Mouse (Mus musculus) c-Kit-negative CD71-positive TER-119-positive erythroid progenitor cells, embryonic 14.5 days (primary cell): ENCODE data around the gene Kcne3.
A peak's percentile ranks its signal among the peaks of the same experiment; 100 is the strongest.

ENCODE experiments used
- DNase-seq: peaks from one replicate; pipeline ENCODE4 v3.0.0-alpha.2; 2013; ENCODE audit warnings: low read depth, low spot score

Kcne3 gene

DNA sequence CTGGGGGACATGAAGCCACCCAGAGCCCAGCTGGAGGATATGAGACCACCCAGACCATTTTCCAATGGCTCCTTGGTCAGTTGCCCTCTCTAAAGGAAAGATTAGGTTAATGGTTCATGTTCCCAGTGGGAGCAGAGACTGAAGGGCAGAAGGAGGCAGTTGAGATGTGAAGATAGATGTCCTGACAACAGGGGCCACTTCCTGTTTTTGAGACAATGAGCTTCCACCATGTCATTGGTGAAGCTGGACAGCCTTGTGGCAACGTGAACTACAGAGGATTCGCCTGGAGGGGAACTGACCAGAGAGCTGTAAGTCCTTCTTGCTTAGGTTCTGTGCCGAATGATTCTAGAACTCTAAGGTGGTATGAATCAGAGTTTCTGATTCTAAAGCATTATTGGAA, at the start of gene Kcne3:
Gene Kcne3 (plus strand): TSS at position 234 of the 400 bp plus-strand sequence.
- DNase-seq = no peak

DNA sequence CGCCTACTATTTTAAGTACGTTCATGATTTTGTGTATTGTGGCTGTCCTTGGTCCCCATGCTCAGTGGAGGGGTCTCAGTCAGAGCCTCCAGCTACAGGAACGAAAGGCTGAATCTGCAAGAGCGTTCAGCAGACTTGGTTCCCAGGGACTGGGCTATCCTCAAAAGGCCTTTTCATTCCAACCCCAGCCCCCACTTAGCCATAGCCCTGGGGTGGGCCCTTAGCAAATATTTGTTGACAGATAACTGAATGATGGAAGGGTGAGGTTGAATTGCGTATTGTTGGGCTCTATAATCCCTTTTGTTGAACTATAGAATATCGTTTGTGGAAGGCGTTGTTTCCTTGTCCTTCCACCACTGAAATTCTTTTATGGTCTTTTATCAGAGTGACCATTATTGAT, 49.8 kb upstream of the Kcne3 start:
- DNase-seq = no peak

DNA sequence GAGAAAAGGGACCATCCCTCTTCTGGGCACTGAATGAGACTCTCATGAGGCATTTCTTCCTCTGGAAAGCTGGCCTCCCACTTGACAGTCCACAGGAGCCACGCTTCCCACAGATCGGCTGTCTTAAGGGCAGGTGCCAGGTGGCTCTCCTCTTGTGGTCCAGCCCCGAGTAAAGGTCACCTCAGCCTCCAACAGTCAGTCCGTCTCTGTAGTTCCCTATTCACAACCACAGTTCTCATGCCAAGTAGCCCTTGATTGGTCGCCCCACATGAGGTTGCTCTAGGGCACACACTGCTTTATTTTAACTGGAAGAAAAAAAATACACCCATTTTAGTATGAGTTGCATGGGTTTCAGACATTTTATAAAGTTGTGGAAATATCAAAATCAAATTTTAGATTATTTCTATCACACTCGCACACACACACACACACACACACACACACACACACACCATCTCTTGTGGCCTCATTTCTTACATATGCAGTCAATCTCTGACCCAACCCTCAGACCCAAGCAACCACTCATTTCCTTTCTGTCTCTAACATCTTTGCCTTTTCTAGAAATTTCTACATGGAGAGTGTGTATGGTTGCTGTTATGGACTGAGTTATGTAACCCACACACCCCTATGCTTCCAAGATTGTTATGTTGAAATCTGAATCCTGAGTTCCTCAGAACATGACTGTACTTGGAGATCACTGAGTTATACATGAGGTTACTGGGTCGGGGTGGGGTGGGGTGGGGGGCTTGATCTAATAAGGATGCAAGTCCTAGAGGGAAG, 47.9 kb upstream of the Kcne3 start:
- no peak for DNase-seq

DNA sequence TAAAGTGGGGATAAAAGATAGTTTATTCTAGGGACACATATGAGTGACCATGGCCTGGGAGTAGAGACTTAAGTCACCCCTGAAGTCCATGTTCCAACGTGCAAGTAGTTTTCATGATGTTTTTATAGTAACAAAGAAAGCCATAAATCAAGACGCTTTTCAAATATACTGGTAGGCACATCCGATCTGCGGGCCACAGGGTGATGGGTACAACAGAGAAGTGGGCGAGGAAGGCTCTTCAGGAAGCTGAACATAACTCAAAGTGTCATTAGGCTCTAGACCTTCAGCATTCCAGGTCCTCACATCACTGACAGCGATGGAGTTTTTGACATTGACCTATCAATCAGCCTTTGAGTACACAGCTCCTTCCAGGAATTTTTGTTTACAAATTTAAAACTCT, 45.7 kb upstream of the Kcne3 start:
- DNase-seq = no peak

DNA sequence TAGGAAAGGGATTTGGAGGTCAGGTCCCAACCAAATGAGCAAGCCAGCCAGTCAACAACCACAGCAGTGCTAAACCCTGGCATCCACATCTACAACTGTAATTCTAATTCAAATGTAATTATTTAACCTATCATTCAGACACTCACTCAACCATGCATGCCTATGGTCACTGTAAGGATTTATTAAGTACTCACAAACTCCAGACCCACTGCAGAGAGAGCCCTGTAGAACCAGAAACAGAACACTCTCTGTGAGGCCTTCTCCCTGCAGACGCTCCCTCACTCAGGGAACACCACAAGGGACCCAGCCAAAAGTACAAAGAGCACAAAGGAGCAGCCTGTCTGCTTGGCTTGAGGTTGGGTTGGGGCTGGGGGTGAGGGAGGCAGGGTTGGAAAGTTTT, 43.9 kb upstream of the Kcne3 start:
- DNase-seq = no peak

DNA sequence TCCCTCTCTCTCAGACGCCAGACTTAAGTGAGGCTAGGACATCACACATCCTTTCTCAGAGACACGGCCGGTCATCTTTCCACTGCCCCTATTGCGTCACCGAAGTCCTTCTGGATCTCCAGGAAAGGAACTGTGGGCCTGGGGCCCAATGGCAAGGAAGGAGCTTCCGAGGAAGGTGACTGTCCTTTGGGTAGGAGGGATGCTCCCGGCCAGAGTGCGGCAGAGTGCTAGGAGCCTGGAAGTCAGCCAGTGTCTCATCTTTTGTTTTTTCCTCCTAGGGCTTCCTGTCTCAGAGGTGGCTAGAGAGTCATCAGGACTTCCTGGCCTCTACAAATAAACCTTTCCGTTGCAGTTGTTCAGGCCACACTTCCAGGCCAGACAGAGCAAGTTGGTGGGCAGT, 39.3 kb upstream of the Kcne3 start:
- no peak for DNase-seq

DNA sequence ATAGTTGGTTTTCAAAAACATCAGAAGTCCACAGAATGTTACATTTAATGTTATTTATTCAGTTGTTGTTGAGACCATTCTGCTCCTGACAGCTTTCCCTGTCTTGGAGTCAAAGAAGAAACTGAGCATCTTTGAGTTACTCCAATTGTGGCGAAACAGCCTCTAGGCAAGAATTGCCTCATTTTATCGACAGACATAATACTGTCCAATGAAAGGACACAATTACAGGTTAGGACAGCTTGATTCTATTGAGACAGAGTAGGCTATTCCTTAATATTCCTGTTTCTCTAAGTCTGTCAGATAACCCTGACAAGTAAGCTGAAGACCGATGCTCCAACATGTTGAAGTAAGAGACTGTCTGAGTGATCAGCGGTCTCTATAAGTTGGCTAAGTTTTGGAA, 38.2 kb upstream of the Kcne3 start:
- DNase-seq = no peak

DNA sequence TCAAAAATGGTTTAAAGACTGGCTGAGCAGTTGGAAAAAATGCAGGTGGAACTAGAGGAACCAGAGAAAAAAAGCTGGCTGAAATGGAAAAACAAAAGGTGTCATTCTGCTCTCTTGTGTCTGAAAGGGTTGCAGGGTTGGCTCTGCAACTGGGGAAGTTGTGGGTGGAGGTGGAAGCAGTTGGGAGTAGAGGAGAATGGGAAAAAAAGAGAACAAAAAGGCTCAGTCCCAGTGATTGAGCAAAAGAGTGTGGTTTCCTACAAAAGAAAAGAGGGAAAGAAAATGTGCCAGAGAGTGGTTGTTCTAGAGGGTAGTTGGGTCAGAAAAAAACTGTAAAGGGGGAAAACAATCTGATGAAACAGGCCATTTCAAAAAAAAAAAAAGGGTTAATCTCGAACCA, 35.7 kb upstream of the Kcne3 start:
- DNase-seq = no peak

DNA sequence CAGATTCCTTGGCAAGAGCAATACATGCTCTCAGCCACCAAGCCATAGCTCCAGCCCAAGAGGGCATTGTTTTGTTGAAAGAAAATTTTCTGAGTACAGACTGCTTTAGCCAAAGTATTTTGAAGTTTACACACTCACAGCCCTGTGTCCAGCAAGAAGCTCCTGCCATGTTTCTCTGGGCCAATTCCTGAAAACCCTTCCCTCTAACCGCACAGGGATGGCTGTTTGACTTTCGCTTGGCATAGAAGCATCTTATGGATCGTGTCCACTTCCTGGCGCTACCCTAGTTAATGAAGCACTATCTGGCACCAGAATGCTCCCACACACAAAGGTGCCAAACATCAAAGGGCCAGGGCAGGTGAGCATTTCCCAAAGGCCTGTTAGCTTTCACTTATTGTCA, 27.7 kb upstream of the Kcne3 start:
- DNase-seq = no peak

DNA sequence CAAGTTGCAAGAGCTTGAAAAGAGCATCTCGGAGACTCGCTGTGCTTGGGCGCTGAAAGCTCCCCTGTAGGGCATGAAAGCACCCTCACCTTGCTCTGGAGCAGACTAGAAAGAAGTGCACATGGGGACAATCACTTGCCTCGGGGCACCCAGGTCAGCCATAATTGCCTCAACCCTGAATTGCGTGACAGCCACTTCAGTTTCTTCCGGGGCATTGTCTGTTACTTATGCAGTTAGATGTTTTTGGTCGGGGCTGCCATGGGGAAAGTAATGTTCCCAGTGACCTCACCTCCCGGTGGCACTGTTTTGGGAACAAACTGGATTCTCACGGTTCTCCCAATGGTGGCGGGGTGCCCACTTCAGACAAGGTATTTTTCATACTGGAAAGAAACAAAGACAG, 26.2 kb upstream of the Kcne3 start:
- DNase-seq = no peak

DNA sequence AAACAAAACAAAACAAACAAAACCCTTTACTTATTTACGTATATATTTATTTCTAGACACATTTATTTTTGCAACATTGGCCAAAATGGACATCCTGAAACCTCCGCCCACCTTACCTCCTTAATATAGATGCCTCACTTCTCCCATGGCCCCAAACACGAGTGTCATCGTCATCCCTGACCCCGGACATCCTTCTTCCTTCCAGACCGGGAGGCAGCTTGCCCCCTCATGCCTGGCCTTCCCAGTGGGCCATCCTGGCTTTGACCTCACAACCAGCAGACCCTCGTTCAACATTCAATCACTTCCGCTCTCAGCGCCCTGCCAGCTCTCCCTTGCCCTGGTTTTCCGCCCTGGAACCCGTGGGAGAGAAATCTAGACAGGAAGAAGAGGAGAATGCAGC, 25.7 kb upstream of the Kcne3 start:
- DNase-seq = no peak

DNA sequence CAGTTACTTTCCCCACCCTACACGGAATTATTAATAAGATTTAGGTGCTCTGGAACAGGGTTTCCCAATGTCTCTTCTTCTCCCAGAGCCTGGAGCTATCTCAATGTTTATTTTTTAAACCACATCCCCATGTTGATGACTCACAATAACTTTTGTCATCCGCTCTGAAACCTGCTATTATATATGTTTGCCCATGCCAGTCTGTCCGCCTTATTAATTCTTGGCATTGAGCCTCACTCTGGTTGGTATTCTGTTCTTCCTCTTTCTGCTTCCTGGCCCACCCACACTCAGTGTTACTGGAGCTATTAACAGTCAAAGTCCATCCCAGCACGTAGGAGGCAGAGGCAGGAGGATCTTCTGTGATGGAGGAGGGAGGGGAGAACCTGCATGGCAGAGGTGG, 18.6 kb upstream of the Kcne3 start:
- DNase-seq = no peak

DNA sequence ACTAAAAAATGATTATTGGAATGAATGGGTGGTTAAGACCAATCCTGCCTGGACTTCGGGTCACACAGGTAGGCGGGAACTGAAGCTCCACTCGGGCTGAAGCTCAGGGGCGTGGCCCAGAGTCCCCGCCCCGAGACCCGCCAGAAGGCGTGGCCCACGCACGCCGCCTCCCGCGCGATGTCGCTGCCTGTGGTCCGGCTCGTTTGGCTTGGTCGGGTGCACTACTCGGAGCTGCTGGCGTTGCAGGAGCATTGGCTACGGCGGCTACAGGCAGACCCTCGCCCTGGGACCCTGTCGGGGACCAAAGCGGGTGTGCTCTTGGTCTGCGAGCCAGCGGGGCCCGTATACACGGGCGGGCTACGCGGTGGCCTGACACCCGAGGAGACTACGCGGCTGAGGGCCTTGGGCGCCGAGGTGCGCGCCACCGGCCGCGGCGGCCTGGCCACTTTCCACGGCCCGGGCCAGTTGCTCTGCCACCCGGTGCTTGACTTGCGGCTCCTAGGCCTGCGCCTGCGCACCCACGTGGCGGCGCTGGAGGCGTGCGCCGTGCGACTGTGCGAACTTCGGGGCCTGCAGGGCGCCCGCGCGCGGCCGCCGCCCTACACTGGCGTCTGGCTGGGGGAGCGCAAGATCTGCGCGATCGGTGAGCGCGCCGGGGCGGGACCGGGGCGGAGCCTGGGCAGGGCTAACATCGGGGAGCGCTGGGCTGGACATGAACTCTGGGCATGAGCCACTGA, 17.0 kb upstream of the Kcne3 start, which contains the start of gene Lipt2:
Gene Lipt2 (plus strand): TSS at position 173 of the 737 bp plus-strand sequence.
- DNase-seq = peak; percentile 63

DNA sequence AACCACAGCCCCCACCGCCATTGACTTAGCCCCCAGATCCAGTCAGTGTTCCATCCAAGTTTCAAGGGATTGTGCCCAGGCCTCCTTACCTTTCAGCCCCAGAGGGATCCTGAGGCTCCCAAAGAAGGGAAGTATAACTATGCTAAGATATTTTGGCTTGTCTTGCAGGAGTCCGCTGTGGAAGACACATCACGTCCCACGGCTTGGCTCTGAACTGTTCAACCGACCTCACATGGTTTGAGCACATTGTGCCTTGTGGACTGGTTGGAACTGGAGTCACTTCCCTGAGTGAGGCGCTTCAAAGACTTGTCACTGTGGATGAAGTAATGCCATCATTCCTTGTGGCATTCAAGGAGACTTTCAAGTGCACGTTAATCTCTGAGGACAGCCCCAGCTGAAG, 16.3 kb upstream of the Kcne3 start:
- no peak for DNase-seq

DNA sequence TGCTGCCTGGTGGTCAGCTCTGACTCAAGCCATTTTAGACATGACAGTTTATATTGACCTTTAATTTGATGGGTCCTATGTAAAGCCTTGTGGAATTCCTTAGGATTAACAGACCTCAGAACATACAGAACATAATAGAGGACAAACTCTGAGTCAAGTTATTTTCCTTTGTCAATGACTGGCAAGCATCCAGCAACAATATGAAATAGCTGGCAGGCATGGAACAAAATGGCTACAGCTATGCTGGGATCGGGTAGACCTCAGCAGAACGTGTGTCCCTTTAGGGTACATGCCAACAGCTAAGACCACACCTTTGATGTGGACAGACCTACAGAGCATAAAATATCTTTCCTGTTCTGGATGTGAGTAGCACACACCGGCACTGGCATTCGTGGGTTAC, 12.8 kb upstream of the Kcne3 start:
- no peak for DNase-seq

DNA sequence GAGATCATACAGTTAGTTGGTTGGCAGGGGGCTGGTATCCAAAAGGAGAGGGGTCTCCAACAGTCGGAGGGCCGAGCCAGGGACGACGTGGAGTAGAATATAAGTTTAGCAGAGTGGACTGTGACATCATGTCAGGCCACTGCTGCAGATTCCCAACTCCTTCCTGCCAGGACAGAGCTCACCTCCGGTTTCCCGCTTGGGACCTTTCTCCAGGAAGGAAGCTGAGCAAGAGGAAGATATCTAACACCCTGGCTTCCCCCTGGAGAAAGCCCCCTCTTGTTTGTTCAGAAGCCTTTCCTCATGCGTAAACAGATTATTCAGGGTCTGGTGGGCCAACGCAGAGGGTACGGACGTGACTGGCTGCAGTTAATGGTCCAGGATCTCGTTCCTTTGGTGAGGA, 7.6 kb upstream of the Kcne3 start:
- no peak for DNase-seq

DNA sequence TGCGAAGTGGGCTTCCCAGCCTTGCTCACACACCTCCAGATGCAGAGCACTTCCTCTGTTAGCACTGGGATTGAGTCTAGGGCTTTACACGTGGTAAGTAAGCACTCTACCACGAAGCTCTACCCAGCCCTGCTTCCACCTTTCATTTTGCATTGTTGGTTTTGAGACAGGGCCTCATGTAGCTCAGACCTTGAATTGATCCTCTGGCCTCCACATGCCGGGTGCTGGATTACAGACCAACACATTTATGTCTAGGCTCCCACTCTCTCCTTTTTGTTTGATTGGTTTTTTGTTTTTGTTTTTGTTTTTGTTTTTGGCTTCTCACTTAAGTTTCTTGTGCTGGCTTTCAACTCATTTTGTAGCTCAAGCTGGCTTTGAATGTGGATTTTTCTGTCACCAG, 5.5 kb upstream of the Kcne3 start:
- no peak for DNase-seq

DNA sequence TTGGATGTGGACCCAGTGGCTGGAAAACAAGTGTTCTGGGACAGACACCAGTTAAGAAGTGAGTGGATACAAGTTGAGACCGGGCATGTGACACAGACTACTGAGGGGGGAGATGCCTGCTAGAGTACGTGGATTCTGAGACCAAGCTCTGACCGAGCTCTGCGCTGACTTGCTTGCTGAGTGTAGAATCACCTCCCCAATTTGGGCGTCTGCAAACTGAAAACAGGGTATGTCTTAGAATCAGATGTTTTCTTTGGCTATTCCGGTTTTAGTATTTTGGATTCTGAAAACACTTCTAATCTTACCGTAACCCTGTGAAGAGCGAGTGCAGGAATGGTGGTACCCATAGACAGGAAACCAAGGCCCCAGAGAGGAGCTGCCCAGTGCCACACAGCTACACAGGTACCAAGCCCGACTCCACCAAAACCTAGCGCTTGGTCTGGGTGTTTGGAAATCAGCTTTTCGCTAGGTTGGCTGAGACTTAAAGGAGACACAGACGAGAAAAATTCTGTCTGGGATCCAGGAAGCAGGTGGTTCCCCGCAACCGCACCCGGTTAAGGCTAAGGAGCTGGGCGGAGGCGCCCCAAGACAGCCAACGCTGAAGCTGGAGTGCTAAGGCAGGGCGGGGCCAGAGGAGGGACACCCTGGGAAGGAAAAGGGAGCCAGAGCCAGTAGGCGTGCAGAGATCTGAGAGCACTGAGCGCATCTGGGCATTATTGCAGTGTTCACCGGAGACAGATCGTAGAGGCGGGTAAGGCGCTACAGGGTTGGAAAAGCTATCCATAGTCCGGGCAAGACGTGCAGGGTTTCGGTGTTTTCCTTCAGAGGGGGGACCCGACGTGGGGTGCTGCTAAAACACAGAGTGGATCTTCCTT, 2.0 kb downstream of the Kcne3 start:
- DNase-seq = peak; percentile 21

DNA sequence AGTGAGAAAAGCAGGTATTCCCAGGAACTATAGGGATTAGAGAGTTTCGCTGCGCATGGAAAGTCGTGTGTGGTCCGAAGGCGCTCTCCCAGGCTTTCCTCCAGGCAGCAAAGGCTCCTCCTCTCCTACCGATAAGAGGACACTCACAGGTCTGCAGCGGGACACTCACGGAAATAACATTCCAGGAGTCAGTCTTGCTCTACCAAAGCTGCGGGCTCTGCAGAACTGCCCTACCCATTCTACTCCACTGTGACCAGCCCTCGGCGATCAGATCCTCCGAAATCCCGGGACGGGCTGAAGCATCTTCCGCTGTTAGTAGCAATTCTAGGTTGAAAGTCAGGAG, 2.6 kb downstream of the Kcne3 start:
- DNase-seq = no peak

DNA sequence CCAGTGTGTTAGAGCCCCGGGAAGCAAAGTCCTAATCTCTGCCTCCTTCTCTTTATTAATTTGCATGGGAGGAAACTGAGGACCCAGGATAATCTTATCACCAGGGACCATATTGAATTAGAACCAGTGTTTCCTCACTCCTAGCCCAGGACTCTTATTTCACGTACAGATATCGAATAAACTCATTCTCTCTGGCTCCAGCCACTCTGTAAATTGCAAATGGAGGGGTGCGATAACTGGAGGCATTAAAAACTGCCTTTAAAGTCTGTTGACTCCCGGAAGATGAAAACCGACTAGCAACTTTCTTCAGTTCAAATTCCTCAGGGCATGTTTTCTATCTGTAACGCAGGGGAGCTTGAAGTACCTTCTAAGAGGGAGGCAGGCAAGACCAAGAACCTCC, 3.1 kb downstream of the Kcne3 start:
- no peak for DNase-seq

DNA sequence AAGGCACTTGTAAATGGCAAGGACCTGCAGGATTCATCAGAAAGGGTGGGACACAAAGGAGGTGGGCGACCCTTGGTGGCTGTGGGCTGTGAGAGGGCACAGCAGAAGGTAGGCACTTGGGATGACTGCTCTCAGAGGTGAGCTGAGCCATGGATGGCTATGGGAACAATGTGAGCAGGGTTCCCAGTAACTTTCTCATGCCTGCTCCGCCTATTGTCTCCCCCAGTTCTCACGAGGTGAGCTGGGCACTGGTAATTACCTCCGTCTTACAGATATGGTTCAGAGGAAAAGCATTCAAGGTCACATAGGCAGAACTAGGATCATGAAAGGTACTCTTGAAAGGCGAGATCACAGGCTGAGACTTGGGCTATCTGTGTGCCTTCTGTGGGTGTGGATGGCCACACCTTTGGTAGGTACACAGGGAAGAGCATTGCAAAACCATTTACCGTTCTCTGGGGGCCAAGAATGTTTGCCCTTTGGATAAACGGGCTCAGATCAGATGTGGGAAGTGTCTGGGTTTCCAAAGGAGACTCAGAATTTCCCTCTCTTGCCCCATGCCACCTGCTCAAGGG, 3.6 kb downstream of the Kcne3 start:
- DNase-seq = no peak

DNA sequence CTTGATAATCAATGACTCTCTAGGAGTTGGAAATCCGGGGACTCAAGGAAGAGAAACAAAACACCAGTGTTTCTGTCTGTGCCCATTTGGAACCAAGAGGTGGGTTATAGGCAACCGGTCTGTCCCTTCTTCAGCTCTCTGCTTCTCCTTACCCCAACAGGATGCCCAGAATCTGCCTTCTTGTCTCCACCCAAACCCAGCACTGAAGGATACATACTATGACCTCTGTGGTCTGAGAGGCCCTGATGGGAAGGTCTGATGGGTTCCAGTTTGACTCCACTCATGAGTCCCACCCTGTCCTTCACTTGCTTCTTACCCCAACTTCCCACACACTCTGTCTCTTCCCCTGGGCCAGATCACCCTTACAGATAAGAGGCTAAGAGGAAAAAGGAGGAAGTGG, 4.9 kb downstream of the Kcne3 start:
- DNase-seq = no peak
